Mouse (Mus musculus): ENCODE measurements around the gene Med13l. TPM values are rescaled to one million over a fixed set of nuclear protein-coding genes. Genes with fewer than 3 reads are reported as not detected.

The Med13l gene
- total and polyA plus RNA-seq, 2 experiments from 2014 or later: 12.5 to 31.0 TPM

GRCm38 (mm10) chr5:118812947-118813401 is 252.5 kb downstream of the Med13l start:
- no peaks in the 10 kb centered on the region for H3K36me3 ChIP-seq (ENCODE audit: insufficient read depth)
- ATAC-seq: no peak
- no peak overlapping the region for H3K9ac ChIP-seq
- H3K4me2 ChIP-seq (ENCODE audit: low read depth): no peak overlapping the region
- 76% methylated on average over 7 of the region's 7 CpGs for WGBS
- H3K4me3 ChIP-seq (ENCODE audit: low read depth, low read length): no peak overlapping the region
- no peak overlapping the region for H3K27ac ChIP-seq (ENCODE audit: low read depth, low read length)
- no peak for DNase-seq
- no peaks in the 10 kb centered on the region for H3K9me3 ChIP-seq (ENCODE audit: low read length)
- TF ChIP-seq CTCF (IDR thresholded peaks at IDR 0.05; ENCODE audit: low read depth): no peak
- H3K4me1 ChIP-seq (ENCODE audit: insufficient read depth): no peaks in the 10 kb centered on the region
- no peaks in the 10 kb centered on the region for H3K27me3 ChIP-seq (ENCODE audit: insufficient read depth, low read length)

GRCm38 (mm10) chr5:118814052-118814451 is 253.6 kb downstream of the Med13l start:
- H3K9me3 ChIP-seq (ENCODE audit: low read length): no peaks in the 10 kb centered on the region
- no peaks in the 10 kb centered on the region for H3K27me3 ChIP-seq (ENCODE audit: insufficient read depth, low read length)
- no peaks in the 10 kb centered on the region for H3K36me3 ChIP-seq (ENCODE audit: insufficient read depth)
- H3K4me1 ChIP-seq (ENCODE audit: insufficient read depth): no peaks in the 10 kb centered on the region
- H3K27ac ChIP-seq (ENCODE audit: low read depth, low read length): no peak overlapping the region
- no peak for DNase-seq
- WGBS: 57% methylated on average over 6 of the region's 6 CpGs
- no peak overlapping the region for H3K4me2 ChIP-seq (ENCODE audit: low read depth)
- no peak for ATAC-seq
- H3K4me3 ChIP-seq (ENCODE audit: low read depth, low read length): no peak overlapping the region
- no peak overlapping the region for H3K9ac ChIP-seq
- peak; percentile 40; the same call in 1 of the 2 replicates for TF ChIP-seq CTCF (IDR thresholded peaks at IDR 0.05; ENCODE audit: low read depth)

Data from forebrain, postnatal 0 days (tissue).